ENCODE assay signal across 9 mouse cellular contexts in the genomic region with DNA sequence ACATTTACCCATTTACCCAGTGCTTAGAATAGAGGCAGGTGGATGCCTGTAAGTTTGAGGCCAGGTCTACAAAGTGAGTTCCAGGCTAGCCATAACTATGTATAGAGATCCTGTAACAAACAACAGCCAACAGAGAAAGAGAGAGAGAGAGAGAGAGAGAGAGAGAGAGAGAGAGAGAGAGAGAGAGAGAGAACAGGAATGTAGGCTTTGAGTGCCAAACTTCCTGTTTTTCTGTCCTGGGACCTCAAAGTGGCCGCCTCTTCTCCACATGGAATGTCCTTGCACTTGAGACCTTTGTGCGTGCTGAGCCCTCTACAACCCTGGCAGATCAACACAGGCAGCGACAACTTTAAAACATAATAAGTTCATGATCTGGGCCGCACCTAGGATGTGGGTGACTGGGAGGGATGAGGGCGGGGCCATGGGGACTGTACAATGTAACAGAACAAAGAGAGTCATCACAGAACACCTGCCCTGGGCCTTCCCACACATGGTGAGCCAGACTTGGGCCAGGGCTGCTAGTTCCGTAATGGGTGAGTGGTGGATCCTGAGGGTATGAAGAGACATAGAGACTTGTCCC. TPM values are rescaled to one million over a fixed set of nuclear protein-coding genes. Genes with fewer than 3 reads are reported as not detected.
DNase-seq lines count a peak whose midpoint lies in the region; ATAC-seq and TF ChIP-seq lines count a peak whose summit lies in the region.
"Had no signal": no experiment of that assay in that cellular context is flagged by ENCODE, and none has a peak within 500 bp of the region (broad histone marks: within the 10 kb centered on the region; RNA-seq: fewer than 3 reads in every experiment).

No protein-coding gene starts in this region.

- DNase-seq in heart, postnatal 0 days (ENCODE audit: low spot score), result no peak
- DNase-seq in heart, adult 8-10 months (ENCODE audit: low spot score), result no peak
- DNase-seq in MEL (ENCODE audit: low read depth, low spot score), result peak; percentile 72
- no peak for DNase-seq in intestine, embryonic 14.5 days (ENCODE audit: low spot score)
- DNase-seq in naive thymus-derived CD4-positive, alpha-beta T cell, adult 2 months (ENCODE audit: low read depth), result peak; percentile 89
- DNase-seq in cerebellum, postnatal 36 days, result no peak
- DNase-seq in left cerebral cortex, adult 8-10 months (ENCODE audit: low spot score in 2 of 2), result no peak
- DNase-seq in embryo, embryonic 10 days (ENCODE audit: low spot score), result no peak
- DNase-seq: gastrocnemius, postnatal 25 days had no signal

- TF ChIP-seq RAD21 in MEL (IDR thresholded peaks at IDR 0.05; ENCODE audit: low read depth, low read length), result no peak

- peak overlapping the region; percentile 71 for H3K4me2 ChIP-seq in heart, postnatal 0 days (ENCODE audit: low read depth, low read length)
- H3K4me2 ChIP-seq in intestine, embryonic 14.5 days (ENCODE audit: low read length), result peak overlapping the region; percentile 69

- H3K9ac ChIP-seq in heart, postnatal 0 days (replicated peaks; ENCODE audit: low read depth, low read length), result peak overlapping the region; percentile 6; the same call in 1 of the 2 replicates
- peak overlapping the region; percentile 27 for H3K9ac ChIP-seq in MEL (ENCODE audit: control insufficient read depth, low read depth, low read length, poor library complexity, severe bottlenecking)
- no peak overlapping the region for H3K9ac ChIP-seq in intestine, embryonic 14.5 days (ENCODE audit: low read length)

- TF ChIP-seq POLR2A in MEL (IDR thresholded peaks at IDR 0.05; ENCODE audit: control insufficient read depth in 1 of 2, insufficient read depth in 1 of 2, low read depth in 1 of 2, low read length in 2 of 2, poor library complexity in 1 of 2), result no peak

- peaks cover 5% of the 10 kb centered on the region; the same call in 1 of the 2 replicates for H3K27me3 ChIP-seq in heart, postnatal 0 days (ENCODE audit: control insufficient read depth, insufficient read depth, low read length)
- H3K27me3 ChIP-seq in MEL (ENCODE audit: control insufficient read depth in 1 of 2, insufficient read depth in 2 of 2, low read length in 2 of 2), result no peaks in the 10 kb centered on the region
- no peaks in the 10 kb centered on the region for H3K27me3 ChIP-seq in intestine, embryonic 14.5 days (replicated peaks; ENCODE audit: control insufficient read depth, insufficient read depth, low read length)

- no peaks in the 10 kb centered on the region for H3K79me2 ChIP-seq in MEL (ENCODE audit: control insufficient read depth, insufficient read depth, low read length, poor library complexity)

- H3K4me1 ChIP-seq in heart, postnatal 0 days (ENCODE audit: control insufficient read depth, insufficient read depth), result peaks cover 9% of the 10 kb centered on the region; the same call in 1 of the 2 replicates
- H3K4me1 ChIP-seq in MEL (ENCODE audit: control insufficient read depth in 1 of 2, insufficient read depth in 2 of 2, low read length in 2 of 2), result peaks cover 9 to 28% of the 10 kb centered on the region in 2 experiments
- H3K4me1 ChIP-seq in intestine, embryonic 14.5 days (replicated peaks; ENCODE audit: control insufficient read depth, insufficient read depth, low read length), result peaks cover 13% of the 10 kb centered on the region

- H3K4me3 ChIP-seq in heart, postnatal 0 days (ENCODE audit: low read depth, low read length), result peak overlapping the region; percentile 45
- H3K4me3 ChIP-seq in MEL (ENCODE audit: control insufficient read depth in 1 of 2, insufficient read depth in 1 of 2, low read depth in 2 of 2, low read length in 2 of 2), result 0 out of 4 replicates have a peak overlapping the region, but pooled peaks of 1 of the 2 experiments have one; percentile 4
- peak overlapping the region; percentile 46; the same call in 1 of the 2 replicates for H3K4me3 ChIP-seq in intestine, embryonic 14.5 days (ENCODE audit: low read depth, low read length)

- no peaks in the 10 kb centered on the region for H3K9me3 ChIP-seq in heart, postnatal 0 days (replicated peaks; ENCODE audit: control insufficient read depth, low read length)
- H3K9me3 ChIP-seq in MEL (replicated peaks; ENCODE audit: insufficient read depth, low read length), result no peaks in the 10 kb centered on the region
- no peaks in the 10 kb centered on the region for H3K9me3 ChIP-seq in intestine, embryonic 14.5 days (ENCODE audit: control insufficient read depth, low read length)

- H3K36me3 ChIP-seq in heart, postnatal 0 days (replicated peaks; ENCODE audit: control insufficient read depth, insufficient read depth, low read length), result no peaks in the 10 kb centered on the region
- H3K36me3 ChIP-seq in MEL (ENCODE audit: control insufficient read depth in 1 of 2, insufficient read depth in 2 of 2, low read length in 2 of 2), result peaks cover 0 to 22% of the 10 kb centered on the region in 2 experiments; a peak in 2 of 4 replicates
- H3K36me3 ChIP-seq in intestine, embryonic 14.5 days (ENCODE audit: control insufficient read depth, insufficient read depth, low read length), result no peaks in the 10 kb centered on the region

- WGBS in heart, postnatal 0 days, result 55% methylated on average over 6 of the region's 6 CpGs
- 69% methylated on average over 6 of the region's 6 CpGs for WGBS in intestine, embryonic 14.5 days

- no peak for TF ChIP-seq EP300 in heart, postnatal 0 days (IDR thresholded peaks at IDR 0.05; ENCODE audit: low read depth)
- no peak for TF ChIP-seq EP300 in MEL (IDR thresholded peaks at IDR 0.05; ENCODE audit: low read depth in 1 of 2, low read length in 2 of 2)

- no peak for ATAC-seq in heart, postnatal 0 days (ENCODE audit: insufficient read depth, low read depth)
- no peak for ATAC-seq in intestine, embryonic 14.5 days (replicated peaks; ENCODE audit: low FRiP score, low TSS enrichment, low read depth)

- H3K27ac ChIP-seq in heart, postnatal 0 days (ENCODE audit: low read depth), result peak overlapping the region; percentile 28; the same call in 1 of the 2 replicates
- peak overlapping the region; percentile 20 for H3K27ac ChIP-seq in MEL (ENCODE audit: control insufficient read depth, low read depth, low read length)
- no peak overlapping the region for H3K27ac ChIP-seq in intestine, embryonic 14.5 days (ENCODE audit: low read depth)

- no peak for TF ChIP-seq CTCF in heart, postnatal 0 days (IDR thresholded peaks at IDR 0.05; ENCODE audit: low read depth)
- no peak for TF ChIP-seq CTCF in MEL (IDR thresholded peaks at IDR 0.05 in 2 of 3, conservative IDR thresholded peaks at IDR 0.05 in 1 of 3; ENCODE audit: control insufficient read depth in 1 of 3, insufficient read depth in 1 of 3, low read depth in 2 of 3, low read length in 3 of 3, poor library complexity in 1 of 3, severe bottlenecking in 1 of 3)

RNA-seq across cellular contexts. Expression of gene Tnfaip8l1, which starts 1.3 kb away (rescaled TPM):
- total RNA-seq in heart, postnatal 0 days (2014; rRNA removed; ENCODE audit: low replicate concordance), result 3.4 and 16.5 TPM in 2 replicates
- polyA plus RNA-seq in heart, postnatal 0 days (2015; fragmentation: Nextera tagmentation; extraction: Ambion mirVana), result 4.9 and 5.6 TPM in 2 replicates
- 1 to 10 TPM; 1.2 to 2.1 (median 1.4) TPM for total RNA-seq in heart, adult 8-10 months (2022)
- 3.4 and 4.0 TPM in 2 replicates for total RNA-seq in MEL (2012; rRNA removed)
- 1 to 10 TPM in 1 of 2 experiments, not detected in 1; 5.5 TPM for polyA plus RNA-seq in MEL (2012; ENCODE audit: insufficient read depth in 1 of 2, insufficient read length in 2 of 2, low read depth in 1 of 2, low replicate concordance in 2 of 2, missing spikeins in 1 of 2)
- 11.3 and 14.0 TPM in 2 replicates for polyA plus RNA-seq in intestine, embryonic 14.5 days (2014; fragmentation: Nextera tagmentation; extraction: Ambion mirVana)
- total RNA-seq in left cerebral cortex, adult 8-10 months (2022), result 1 to 10 TPM; 6.1 to 8.9 (median 7.1) TPM

RNA-seq across cellular contexts. Expression of gene Mydgf, which starts 20.1 kb away (rescaled TPM):
- total RNA-seq in heart, postnatal 0 days (2014; rRNA removed; ENCODE audit: low replicate concordance), result 42.9 and 43.2 TPM in 2 replicates
- polyA plus RNA-seq in heart, postnatal 0 days (2015; fragmentation: Nextera tagmentation; extraction: Ambion mirVana), result 50.2 and 52.0 TPM in 2 replicates
- 10 to 100 TPM; 25.5 to 29.8 (median 27.9) TPM for total RNA-seq in heart, adult 8-10 months (2022)
- 112 and 137 TPM in 2 replicates for total RNA-seq in MEL (2012; rRNA removed)
- polyA plus RNA-seq in MEL (2012; ENCODE audit: insufficient read depth in 1 of 2, insufficient read length in 2 of 2, low read depth in 1 of 2, low replicate concordance in 2 of 2, missing spikeins in 1 of 2), result 100 to 1,000 TPM in 1 of 2 experiments, not detected in 1; 117 TPM
- 103 and 111 TPM in 2 replicates for polyA plus RNA-seq in intestine, embryonic 14.5 days (2014; fragmentation: Nextera tagmentation; extraction: Ambion mirVana)
- total RNA-seq in left cerebral cortex, adult 8-10 months (2022), result 10 to 100 TPM; 36.8 to 38.3 (median 37.5) TPM

RNA-seq across cellular contexts. Expression of gene Sema6b, which starts 23.5 kb away (rescaled TPM):
- total RNA-seq in heart, postnatal 0 days (2014; rRNA removed; ENCODE audit: low replicate concordance), result 7.9 and 10.4 TPM in 2 replicates
- 0.81 and 0.93 TPM in 2 replicates for polyA plus RNA-seq in heart, postnatal 0 days (2015; fragmentation: Nextera tagmentation; extraction: Ambion mirVana)
- total RNA-seq in heart, adult 8-10 months (2022), result 10 to 100 TPM in 1 of 4 experiments, 1 to 10 TPM in 3; 5.4 to 10.4 (median 8.6) TPM
- total RNA-seq in MEL (2012; rRNA removed), result 7.0 and 7.7 TPM in 2 replicates
- 10 to 100 TPM in 1 of 2 experiments, not detected in 1; 16.8 TPM for polyA plus RNA-seq in MEL (2012; ENCODE audit: insufficient read depth in 1 of 2, insufficient read length in 2 of 2, low read depth in 1 of 2, low replicate concordance in 2 of 2, missing spikeins in 1 of 2)
- 0.86 and 1.3 TPM in 2 replicates for polyA plus RNA-seq in intestine, embryonic 14.5 days (2014; fragmentation: Nextera tagmentation; extraction: Ambion mirVana)
- 100 to 1,000 TPM; 116 to 130 (median 121) TPM for total RNA-seq in left cerebral cortex, adult 8-10 months (2022)

RNA-seq across cellular contexts. Expression of gene Lrg1, which starts 41.8 kb away (rescaled TPM):
- total RNA-seq in heart, postnatal 0 days (2014; rRNA removed; ENCODE audit: low replicate concordance), result 4.5 and 5.1 TPM in 2 replicates
- 9.0 and 10.0 TPM in 2 replicates for polyA plus RNA-seq in heart, postnatal 0 days (2015; fragmentation: Nextera tagmentation; extraction: Ambion mirVana)
- total RNA-seq in heart, adult 8-10 months (2022), result 10 to 100 TPM; 47.5 to 68.7 (median 60.4) TPM
- total RNA-seq in MEL (2012; rRNA removed), result not detected in 2 replicates
- not detected for polyA plus RNA-seq in MEL (2012; ENCODE audit: insufficient read depth in 1 of 2, insufficient read length in 2 of 2, low read depth in 1 of 2, low replicate concordance in 2 of 2, missing spikeins in 1 of 2)
- 0.16 TPM in 1 of 2 replicates, not detected in the other for polyA plus RNA-seq in intestine, embryonic 14.5 days (2014; fragmentation: Nextera tagmentation; extraction: Ambion mirVana)
- 1 to 10 TPM; 1.5 to 3.4 (median 2.0) TPM for total RNA-seq in left cerebral cortex, adult 8-10 months (2022)

RNA-seq across cellular contexts. Expression of gene Plin5, which starts 46.2 kb away (rescaled TPM):
- total RNA-seq in heart, postnatal 0 days (2014; rRNA removed; ENCODE audit: low replicate concordance), result 23.3 and 58.8 TPM in 2 replicates
- polyA plus RNA-seq in heart, postnatal 0 days (2015; fragmentation: Nextera tagmentation; extraction: Ambion mirVana), result 55.7 and 58.3 TPM in 2 replicates
- 100 to 1,000 TPM; 110 to 160 (median 150) TPM for total RNA-seq in heart, adult 8-10 months (2022)
- total RNA-seq in MEL (2012; rRNA removed), result not detected in 2 replicates
- not detected for polyA plus RNA-seq in MEL (2012; ENCODE audit: insufficient read depth in 1 of 2, insufficient read length in 2 of 2, low read depth in 1 of 2, low replicate concordance in 2 of 2, missing spikeins in 1 of 2)
- polyA plus RNA-seq in intestine, embryonic 14.5 days (2014; fragmentation: Nextera tagmentation; extraction: Ambion mirVana), result 0.58 TPM in 2 replicates
- under 1 TPM; 0.81 to 0.96 (median 0.93) TPM for total RNA-seq in left cerebral cortex, adult 8-10 months (2022)

Comparison
In these comparisons a context has a peak if more than half of its experiments do, and no peak if none do; other contexts are left out.
1. DNase-seq: peak in MEL (single experiment) and naive thymus-derived CD4-positive, alpha-beta T cell, adult 2 months (single experiment); none in heart, postnatal 0 days (single experiment), heart, adult 8-10 months (single experiment), intestine, embryonic 14.5 days (single experiment), cerebellum, postnatal 36 days (0 of 2), left cerebral cortex, adult 8-10 months (0 of 2) and embryo, embryonic 10 days (single experiment).
2. RNA of gene Sema6b, which starts 23.5 kb away (total RNA-seq): 116 to 130 TPM in left cerebral cortex, adult 8-10 months; 7.9 to 10.4 TPM in heart, postnatal 0 days, 5.4 to 10.4 TPM in heart, adult 8-10 months and 7.0 to 7.7 TPM in MEL; every median in the first group is over 10 times any median in the second.